Comparison of ENCODE assay signal across 13 mouse cellular contexts in genomic region chr16:70103791-70104378, GRCm38 (mm10).
DNase-seq lines count a peak whose midpoint lies in the region; ATAC-seq lines count a peak whose summit lies in the region.
"Had no signal": no experiment of that assay in that cellular context is flagged by ENCODE, and none has a peak within 500 bp of the region (broad histone marks: within the 10 kb centered on the region; RNA-seq: fewer than 3 reads in every experiment).

No protein-coding gene starts in this region.

- peak; percentile 32 for DNase-seq in forebrain, embryonic 14.5 days (ENCODE audit: low spot score)
- DNase-seq in kidney, postnatal 14 days: peak; percentile 23
- no peak for DNase-seq in kidney, postnatal 25 days
- DNase-seq in right cerebral cortex, adult 2 months (ENCODE audit: low spot score in 2 of 2): peak; percentile 15 to 29
- no peak for DNase-seq in right cerebral cortex, postnatal 25 days
- peak; percentile 20 for DNase-seq in skeletal muscle tissue, adult 2 months (ENCODE audit: low read depth, low spot score)
- no peak for DNase-seq in natural killer cell, adult 2 months (ENCODE audit: low spot score in 2 of 2)
- DNase-seq: cerebellum, postnatal 25 days; kidney, adult 18-20 months; layer of hippocampus, postnatal 36 days had no signal

- no peaks in the 10 kb centered on the region for H3K4me1 ChIP-seq in forebrain, embryonic 14.5 days (ENCODE audit: control insufficient read depth, insufficient read depth, low read length)
- no peaks in the 10 kb centered on the region for H3K4me1 ChIP-seq in forebrain, embryonic 13.5 days

- no peak overlapping the region for H3K27ac ChIP-seq in forebrain, embryonic 14.5 days (ENCODE audit: low read depth, low read length)
- no peak overlapping the region for H3K27ac ChIP-seq in forebrain, embryonic 13.5 days
- H3K27ac ChIP-seq: liver, embryonic 14.5 days had no signal

- H3K9ac ChIP-seq in forebrain, embryonic 14.5 days (ENCODE audit: low read length): no peak overlapping the region
- H3K9ac ChIP-seq in forebrain, embryonic 13.5 days: no peak overlapping the region
- H3K9ac ChIP-seq: liver, embryonic 14.5 days had no signal

- no peak overlapping the region for H3K4me2 ChIP-seq in forebrain, embryonic 14.5 days (ENCODE audit: low read length)
- no peak overlapping the region for H3K4me2 ChIP-seq in forebrain, embryonic 13.5 days
- H3K4me2 ChIP-seq: heart, embryonic 11.5 days had no signal

- no peaks in the 10 kb centered on the region for H3K27me3 ChIP-seq in forebrain, embryonic 14.5 days (replicated peaks; ENCODE audit: control insufficient read depth, insufficient read depth, low read length)
- H3K27me3 ChIP-seq in forebrain, embryonic 13.5 days: no peaks in the 10 kb centered on the region

- H3K9me3 ChIP-seq in forebrain, embryonic 14.5 days (replicated peaks; ENCODE audit: control insufficient read depth, low read length): no peaks in the 10 kb centered on the region
- H3K9me3 ChIP-seq in forebrain, embryonic 13.5 days (replicated peaks): no peaks in the 10 kb centered on the region

- 60% methylated on average over 6 of the region's 6 CpGs for WGBS in forebrain, embryonic 14.5 days
- WGBS in forebrain, embryonic 13.5 days: 48% methylated on average over 6 of the region's 6 CpGs

- H3K4me3 ChIP-seq in forebrain, embryonic 14.5 days (ENCODE audit: low read depth, low read length): no peak overlapping the region
- H3K4me3 ChIP-seq in forebrain, embryonic 13.5 days: no peak overlapping the region

- no peak for ATAC-seq in forebrain, embryonic 14.5 days
- no peak for ATAC-seq in forebrain, embryonic 13.5 days

- H3K36me3 ChIP-seq in forebrain, embryonic 14.5 days (ENCODE audit: control insufficient read depth, insufficient read depth, low read length): no peaks in the 10 kb centered on the region
- no peaks in the 10 kb centered on the region for H3K36me3 ChIP-seq in forebrain, embryonic 13.5 days (ENCODE audit: poor library complexity, severe bottlenecking)

Comparison
In these comparisons a context has a peak if more than half of its experiments do, and no peak if none do; other contexts are left out.
1. DNase-seq: peak in forebrain, embryonic 14.5 days (single experiment), kidney, postnatal 14 days (single experiment), right cerebral cortex, adult 2 months (2 of 2) and skeletal muscle tissue, adult 2 months (single experiment); none in kidney, postnatal 25 days (0 of 2), right cerebral cortex, postnatal 25 days (single experiment) and natural killer cell, adult 2 months (0 of 2).